Mouse (Mus musculus) stomach, adult 2 months (tissue): ENCODE measurements around the gene Ralb. TPM values are rescaled to one million over a fixed set of nuclear protein-coding genes. Genes with fewer than 3 reads are reported as not detected.

Experiments used
- polyA plus RNA-seq: library from polyadenylated mRNA; depleted of rRNA; stranded (reverse); fragments of >200 nt; gene quantifications from 2 replicates; pipeline ENCODE4 v1.2.3, GENCODE M21; 2012; rRNA removed

The Ralb gene
- 22.8 and 30.9 TPM in 2 replicates for polyA plus RNA-seq

DNA sequence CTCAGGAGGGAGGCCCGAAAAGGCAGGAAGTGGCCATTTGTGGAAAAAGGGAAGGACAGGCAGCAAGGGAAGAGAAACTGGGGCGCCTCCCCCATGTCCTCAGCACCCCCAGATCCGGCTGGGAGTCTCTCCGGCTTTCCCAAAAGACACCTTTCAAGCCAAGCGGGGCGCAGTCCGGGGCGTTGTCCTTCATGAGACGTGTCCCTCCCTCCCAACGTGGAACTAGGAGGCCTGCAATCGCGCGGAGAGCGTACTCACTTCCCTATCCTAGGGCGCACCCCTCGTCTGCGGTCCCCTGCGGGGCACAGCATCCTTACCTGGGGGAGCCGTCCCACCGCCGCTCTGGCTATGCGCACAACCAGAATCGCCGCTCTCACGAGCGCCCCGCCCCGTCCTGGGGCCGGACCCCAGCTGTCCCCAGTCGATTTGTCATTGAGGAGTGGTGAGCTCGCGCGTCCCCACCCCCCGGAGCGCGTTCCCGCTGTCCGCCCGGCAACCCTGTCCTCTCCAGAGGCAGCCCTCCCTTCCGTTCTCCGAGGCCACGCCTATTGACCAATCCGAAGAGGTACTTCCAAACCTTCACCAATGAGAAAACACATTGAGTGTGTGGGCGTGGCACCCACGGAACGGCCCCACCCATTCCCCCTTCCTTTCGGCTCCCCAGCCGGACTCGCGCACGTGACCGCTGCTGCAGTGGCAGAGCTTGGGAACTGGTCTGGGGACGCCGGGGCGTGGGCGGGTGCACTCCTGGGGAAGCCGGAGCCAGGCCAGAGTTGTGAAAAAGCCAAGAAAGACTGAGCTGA lies at the start of gene Ralb:
Gene Ralb, minus strand, starts transcription at position 535 of the 803 bp plus-strand sequence.

DNA sequence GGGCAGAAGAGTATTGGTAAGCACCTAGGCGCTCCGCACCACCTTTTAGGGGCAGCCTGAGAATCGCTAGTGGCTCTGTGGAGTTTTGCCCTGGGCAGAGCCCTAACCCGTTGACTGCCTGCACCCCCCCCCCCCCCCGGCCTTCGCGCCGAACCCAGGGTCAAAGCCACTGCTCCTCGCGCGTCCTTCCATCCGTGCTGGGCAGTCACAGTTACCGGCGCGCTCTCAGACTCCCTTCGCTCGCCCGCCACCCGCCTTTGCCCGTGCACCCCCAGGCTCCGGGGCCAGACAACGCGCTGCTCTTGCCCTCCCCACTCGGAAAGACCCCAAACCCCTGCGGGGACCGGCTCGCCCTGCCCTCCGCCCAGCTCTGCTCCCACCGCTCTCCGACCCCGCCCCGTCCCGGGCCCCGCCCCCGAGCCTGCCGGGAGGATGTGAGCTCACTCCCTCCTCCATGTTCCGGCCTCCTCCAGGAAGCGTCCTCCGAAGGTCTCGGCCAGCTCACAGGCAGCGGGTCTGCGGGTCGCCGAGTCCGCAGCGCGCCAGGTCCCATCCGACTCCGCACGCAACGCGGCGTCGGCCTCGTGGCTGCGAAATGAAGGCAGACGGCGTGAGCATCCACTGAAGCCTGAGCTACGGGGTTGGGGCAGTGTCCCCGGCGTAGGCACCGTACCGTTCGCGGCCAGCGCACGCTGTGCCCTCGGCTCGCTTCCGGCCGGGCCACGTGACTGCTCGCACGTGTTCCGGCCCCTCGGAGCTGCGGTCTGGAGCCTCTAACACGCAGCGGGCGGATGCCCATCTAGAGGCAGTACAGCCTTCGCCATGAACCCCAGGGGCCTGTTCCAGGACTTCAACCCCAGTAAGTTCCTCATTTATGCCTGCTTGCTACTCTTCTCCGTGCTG lies 21.3 kb upstream of the Ralb start, which contains the start of gene Tmem185b:
Gene Tmem185b, plus strand, starts transcription at position 472 of the 903 bp plus-strand sequence.

DNA sequence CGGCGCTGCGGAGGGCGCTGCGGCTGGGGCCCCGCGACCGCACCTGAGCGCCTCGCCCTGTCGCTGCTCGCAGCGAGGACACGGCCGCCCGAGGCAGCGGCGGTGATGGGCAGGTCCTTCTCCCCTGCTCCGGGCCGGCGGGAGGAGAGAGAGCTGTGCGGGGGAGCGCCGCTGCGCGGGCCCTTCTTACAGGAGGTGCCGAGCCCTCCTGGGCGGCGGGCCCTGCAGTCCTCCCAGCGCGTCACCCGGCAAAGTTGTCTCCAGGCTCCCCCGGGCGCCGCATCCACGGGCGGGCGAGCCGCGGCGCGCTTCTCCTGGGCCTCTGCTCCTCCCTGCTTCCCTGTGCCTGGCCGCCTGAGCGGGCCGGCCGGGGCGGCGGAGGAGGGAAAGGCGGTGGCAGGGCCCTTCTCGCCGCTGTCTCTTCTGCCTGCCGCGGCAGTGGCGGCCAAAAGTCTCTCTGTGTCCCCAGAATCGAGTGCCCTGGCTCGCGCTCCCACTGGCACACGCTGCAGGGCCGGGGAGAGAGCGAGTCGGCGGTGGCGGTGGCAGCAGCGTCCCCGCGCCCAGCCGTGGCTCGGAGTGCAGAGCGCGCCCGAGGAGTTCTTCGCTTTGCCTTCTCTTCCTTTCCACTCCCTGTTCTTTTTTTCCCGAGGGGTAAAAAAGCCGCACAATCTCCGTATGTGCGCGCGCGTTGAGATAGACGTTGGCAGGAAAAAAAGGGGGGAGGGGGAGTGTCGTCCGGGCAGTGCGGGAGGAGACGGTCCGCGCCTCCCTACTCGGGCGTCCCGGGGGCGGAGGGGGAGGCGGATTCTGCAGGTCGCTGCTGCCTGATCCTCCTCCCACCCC lies 82.8 kb downstream of the Ralb start, which contains the start of gene Inhbb:
Gene Inhbb, minus strand, starts transcription at position 673 of the 846 bp plus-strand sequence.

Other genes starting within 250 kb of the Ralb start
- gene Inhbb, start 82.5 kb downstream of the Ralb start, polyA plus RNA-seq = 1.8 and 2.2 TPM in 2 replicates
- 10.6 and 13.2 TPM in 2 replicates for gene Tmem185b, start 21.4 kb upstream of the Ralb start, polyA plus RNA-seq
- 1.9 TPM in 2 replicates for gene Epb41l5, start 144.2 kb upstream of the Ralb start, polyA plus RNA-seq